Mouse (Mus musculus): Measurements from ENCODE around the gene Mtus2. TPM values are rescaled to one million over a fixed set of nuclear protein-coding genes. Genes with fewer than 3 reads are reported as not detected.

Mtus2 gene
- total and polyA plus RNA-seq, 3 experiments: 0.03 to 0.13 TPM; not detected in 1

DNA sequence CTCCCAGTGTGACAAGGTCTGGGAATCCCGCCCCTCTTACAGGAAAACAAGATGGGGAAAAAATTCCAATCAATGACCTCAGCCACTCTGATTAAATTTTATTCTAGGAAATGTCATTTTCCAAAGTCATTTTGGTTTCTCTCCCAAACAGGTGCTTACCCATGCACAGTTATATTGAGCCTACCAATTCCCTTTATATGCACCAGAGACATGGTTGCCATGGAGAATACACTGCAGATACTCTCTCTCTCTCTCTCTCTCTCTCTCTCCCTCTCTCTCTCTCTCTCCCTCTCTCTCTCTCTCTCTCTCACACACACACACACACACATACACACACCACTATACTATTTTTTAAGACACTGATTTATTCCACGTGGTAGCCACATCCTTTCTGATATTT is 326.1 kb downstream of the Mtus2 start:
- TF ChIP-seq PAX5 (IDR thresholded peaks at IDR 0.05; ENCODE audit: low read length) (no peak), TBP (conservative IDR thresholded peaks at IDR 0.05; ENCODE audit: low read depth, low read length) (no peak), NRF1 (IDR thresholded peaks at IDR 0.05; ENCODE audit: low read depth, low read length) (no peak), UBTF (IDR thresholded peaks at IDR 0.05; ENCODE audit: low read depth, low read length) (no peak), MYC (IDR thresholded peaks at IDR 0.05; ENCODE audit: low read depth, low read length) (no peak), ZC3H11A (IDR thresholded peaks at IDR 0.05; ENCODE audit: low read depth, low read length) (no peak), EP300 (IDR thresholded peaks at IDR 0.05; ENCODE audit: low read length) (no peak)
- H3K4me1 ChIP-seq (ENCODE audit: control insufficient read depth in 1 of 2, insufficient read depth in 2 of 2): peaks cover 0 to 9% of the 10 kb centered on the region in 2 experiments; a peak in 2 of 4 replicates
- dilution Hi-C loops (cut with MboI; ENCODE audit: extremely low pct_ligation_motif_present, extremely low pct_unique_long_range_greater_than_20kb, low sequenced_read_pairs) (no loop called here), in situ Hi-C loops (cut with MboI; ENCODE audit: low pct_ligation_motif_present, low pct_unique_long_range_greater_than_20kb, low sequenced_read_pairs) (no loop called here)
- H3K27ac ChIP-seq (ENCODE audit: insufficient read depth, low read depth): no peak overlapping the region
- DNase-seq (ENCODE audit: extremely low read depth): no peak
- no peak overlapping the region for H3K4me2 ChIP-seq (ENCODE audit: insufficient read depth, low read depth, poor library complexity, severe bottlenecking)
- no peaks in the 10 kb centered on the region for H3K36me3 ChIP-seq (replicated peaks in 1 of 2; ENCODE audit: control insufficient read depth in 1 of 2, insufficient read depth in 1 of 2, low read length in 1 of 2)
- no peaks in the 10 kb centered on the region for H3K79me2 ChIP-seq (replicated peaks; ENCODE audit: control insufficient read depth, extremely low read depth, insufficient read depth, poor library complexity, severe bottlenecking)
- peaks cover 10% of the 10 kb centered on the region for H3K27me3 ChIP-seq (replicated peaks)
- no peak overlapping the region for H3K4me3 ChIP-seq (replicated peaks in 1 of 3; ENCODE audit: low read depth in 2 of 3, low read length in 2 of 3, poor library complexity in 1 of 3)
- no peaks in the 10 kb centered on the region for H3K9me3 ChIP-seq (replicated peaks; ENCODE audit: low read length)
- H3K9ac ChIP-seq (ENCODE audit: insufficient read depth, low read depth): no peak overlapping the region

GRCm38 (mm10) chr5:148283584-148283983 is 326.5 kb downstream of the Mtus2 start:
- H3K27ac ChIP-seq (ENCODE audit: insufficient read depth, low read depth): no peak overlapping the region
- H3K9me3 ChIP-seq (replicated peaks; ENCODE audit: low read length): no peaks in the 10 kb centered on the region
- H3K36me3 ChIP-seq (replicated peaks in 1 of 2; ENCODE audit: control insufficient read depth in 1 of 2, insufficient read depth in 1 of 2, low read length in 1 of 2): no peaks in the 10 kb centered on the region
- in situ Hi-C loops (cut with MboI; ENCODE audit: low pct_ligation_motif_present, low pct_unique_long_range_greater_than_20kb, low sequenced_read_pairs) (no loop called here), dilution Hi-C loops (cut with MboI; ENCODE audit: extremely low pct_ligation_motif_present, extremely low pct_unique_long_range_greater_than_20kb, low sequenced_read_pairs) (no loop called here)
- DNase-seq (ENCODE audit: extremely low read depth): no peak
- peaks cover 10% of the 10 kb centered on the region for H3K27me3 ChIP-seq (replicated peaks)
- no peak for TF ChIP-seq MAFK (IDR thresholded peaks at IDR 0.05; ENCODE audit: insufficient replicate concordance, low read length)
- no peak for TF ChIP-seq USF1 (IDR thresholded peaks at IDR 0.05; ENCODE audit: low read depth, low read length)
- TF ChIP-seq MEF2A (IDR thresholded peaks at IDR 0.05; ENCODE audit: borderline replicate concordance, low read depth, low read length): no peak
- TF ChIP-seq ZKSCAN1 (IDR thresholded peaks at IDR 0.05; ENCODE audit: borderline replicate concordance, low read depth, low read length): no peak
- TF ChIP-seq EP300 (IDR thresholded peaks at IDR 0.05; ENCODE audit: low read length): no peak
- TF ChIP-seq KAT2A (IDR thresholded peaks at IDR 0.05; ENCODE audit: insufficient replicate concordance, low read length): no peak
- TF ChIP-seq IRF4 (IDR thresholded peaks at IDR 0.05; ENCODE audit: low read depth, low read length): no peak
- no peak for TF ChIP-seq CTCF (conservative IDR thresholded peaks at IDR 0.05 in 1 of 2, IDR thresholded peaks at IDR 0.05 in 1 of 2; ENCODE audit: low read depth in 2 of 2, low read length in 2 of 2)
- no peak for TF ChIP-seq CHD1 (IDR thresholded peaks at IDR 0.05; ENCODE audit: low read depth, low read length)
- TF ChIP-seq UBTF (IDR thresholded peaks at IDR 0.05; ENCODE audit: low read depth, low read length): no peak
- no peak for TF ChIP-seq POLR2A (IDR thresholded peaks at IDR 0.05; ENCODE audit: low read depth, low read length)
- no peak for TF ChIP-seq NRF1 (IDR thresholded peaks at IDR 0.05; ENCODE audit: low read depth, low read length)
- no peak for TF ChIP-seq NELFE (IDR thresholded peaks at IDR 0.05; ENCODE audit: low read depth, low read length)
- TF ChIP-seq ZMIZ1 (IDR thresholded peaks at IDR 0.05; ENCODE audit: low read depth, low read length): no peak
- TF ChIP-seq ZNF384 (IDR thresholded peaks at IDR 0.05; ENCODE audit: low read depth, low read length): no peak
- TF ChIP-seq MAX (IDR thresholded peaks at IDR 0.05; ENCODE audit: low read length): no peak
- no peak overlapping the region for H3K4me2 ChIP-seq (ENCODE audit: insufficient read depth, low read depth, poor library complexity, severe bottlenecking)
- no peak overlapping the region for H3K9ac ChIP-seq (ENCODE audit: insufficient read depth, low read depth)
- H3K4me3 ChIP-seq (replicated peaks in 1 of 3; ENCODE audit: low read depth in 2 of 3, low read length in 2 of 3, poor library complexity in 1 of 3): no peak overlapping the region
- H3K79me2 ChIP-seq (replicated peaks; ENCODE audit: control insufficient read depth, extremely low read depth, insufficient read depth, poor library complexity, severe bottlenecking): no peaks in the 10 kb centered on the region
- peaks cover 0 to 9% of the 10 kb centered on the region in 2 experiments; a peak in 2 of 4 replicates for H3K4me1 ChIP-seq (ENCODE audit: control insufficient read depth in 1 of 2, insufficient read depth in 2 of 2)

Measured in CH12.LX (cell line).